Mouse (Mus musculus): ENCODE data around the gene Sorbs2. TPM values are rescaled to one million over a fixed set of nuclear protein-coding genes. Genes with fewer than 3 reads are reported as not detected.

The Sorbs2 gene
- 100 to 1,000 TPM; 476 to 536 TPM for total RNA-seq (2021)
- long read RNA-seq, experiment 1, partial matches to known transcripts, result 24 of 65 reads
- long read RNA-seq, experiment 1, other reads (novel, unspliced or antisense), result 41 of 65 reads
- long read RNA-seq, experiment 2, partial matches to known transcripts, result 16 of 59 reads
- long read RNA-seq, experiment 2, other reads (novel, unspliced or antisense), result 43 of 59 reads

DNA sequence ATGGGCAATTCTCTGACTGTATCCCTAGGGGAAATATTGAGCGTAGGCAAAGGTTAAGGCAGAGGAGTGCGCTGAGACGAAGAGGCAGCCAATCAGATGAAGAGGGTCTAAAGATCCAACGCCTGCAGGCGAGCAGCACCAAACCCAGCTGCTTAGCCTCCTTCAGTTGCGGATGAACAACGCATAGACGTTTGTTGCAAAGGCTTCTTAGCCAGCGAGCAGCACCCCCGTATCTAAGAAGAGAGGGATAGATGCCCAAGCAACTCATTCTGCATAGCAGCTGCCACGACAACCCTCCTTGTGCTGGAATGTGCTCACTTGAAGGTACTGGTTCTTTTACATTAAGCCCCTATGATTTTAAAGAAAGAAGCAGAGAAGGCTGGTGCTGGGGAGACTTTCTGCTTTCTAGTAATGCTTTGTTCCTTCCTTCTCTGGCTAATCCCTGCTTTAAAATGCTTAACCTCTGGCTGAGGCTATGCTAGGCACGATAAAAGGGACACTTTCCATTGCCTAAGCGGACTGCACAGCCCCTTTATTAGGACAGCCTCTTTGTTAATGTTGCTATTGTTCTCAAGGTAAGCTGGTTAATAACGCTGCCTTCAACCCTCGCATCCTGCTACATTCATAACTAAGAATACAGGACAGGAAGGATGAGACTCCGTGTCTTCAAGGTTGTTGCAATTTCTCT lies at the start of gene Sorbs2:
Sorbs2 (plus strand) TSS at position 155 of the 688 bp plus-strand sequence.
- DNase-seq, result no peak

DNA sequence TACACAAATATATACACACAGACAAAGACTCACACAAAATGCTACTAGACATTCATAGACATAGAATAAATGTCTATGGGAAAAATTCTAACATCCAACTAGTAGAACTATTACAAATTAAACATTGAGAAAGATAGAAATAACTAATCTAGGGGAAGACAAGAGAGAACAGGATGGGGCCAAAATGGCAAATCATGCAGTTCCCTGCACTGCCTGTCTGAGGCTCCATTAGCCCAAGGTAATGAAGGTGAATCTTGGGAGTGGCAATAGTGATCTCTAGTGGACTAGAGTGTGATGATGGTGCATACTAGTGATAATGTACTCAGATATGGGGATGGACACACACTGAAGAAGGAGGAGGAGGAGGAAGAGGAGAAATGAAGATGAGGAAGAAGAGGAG lies 49.7 kb upstream of the Sorbs2 start:
- intact Hi-C loops (cut with DNase I), result no loop called here
- DNase-seq, result no peak

More for the DNA sequence above, at the start of gene Sorbs2:
- intact Hi-C loops (cut with DNase I), result no loop called here

DNA sequence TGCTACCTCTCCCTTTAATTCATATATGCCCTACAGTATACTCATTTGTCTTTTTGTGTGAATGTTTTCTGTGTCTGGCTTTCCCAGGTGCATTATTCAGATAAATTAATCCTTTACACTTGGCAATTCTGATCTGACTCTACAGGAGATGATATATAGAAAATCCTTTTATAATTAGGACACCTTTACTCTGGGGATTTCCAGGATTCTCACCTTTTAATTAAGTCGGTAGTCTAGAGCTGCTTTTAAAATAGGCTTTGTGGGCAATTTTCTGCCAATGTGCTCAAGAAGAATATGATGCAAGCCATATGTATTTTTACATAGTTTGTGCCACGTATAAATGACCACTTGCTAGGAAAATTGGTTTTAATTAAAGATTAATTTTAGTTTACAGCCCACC lies 38.6 kb upstream of the Sorbs2 start:
- intact Hi-C loops (cut with DNase I), result no loop called here
- DNase-seq, result no peak

DNA sequence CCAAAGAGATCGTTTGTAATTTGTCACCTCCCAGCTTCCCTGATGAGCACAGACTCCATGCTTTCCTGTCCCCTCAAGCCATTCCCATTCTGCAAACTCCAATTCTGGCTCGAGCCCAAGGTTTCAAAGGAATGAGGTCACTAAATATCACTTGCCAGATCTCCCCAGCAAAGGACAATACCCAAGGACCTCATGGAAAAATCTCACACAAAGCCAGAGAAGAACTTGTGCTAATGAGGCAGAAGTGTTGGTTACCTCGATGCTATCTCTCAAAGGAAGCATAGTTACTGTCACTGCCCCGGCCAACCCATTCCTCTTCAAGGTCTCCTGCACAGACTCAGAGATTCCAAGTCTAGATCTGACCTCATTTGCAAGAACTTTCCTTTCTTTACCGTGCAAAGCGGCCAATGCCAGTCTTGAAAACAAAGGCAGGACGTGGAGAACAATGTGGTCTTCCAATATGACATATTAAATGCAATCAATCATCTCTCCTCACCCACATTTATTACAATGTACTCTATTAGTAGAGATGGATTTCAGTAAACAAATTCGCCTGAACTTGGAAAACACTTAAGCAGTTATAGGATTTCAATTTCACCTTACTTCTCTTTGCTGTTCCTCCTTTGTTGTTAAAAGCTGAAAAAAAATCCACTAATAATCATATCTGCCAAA lies 37.9 kb upstream of the Sorbs2 start:
- DNase-seq, result peak; percentile 20 to 49
- intact Hi-C loops (cut with DNase I), result no loop called here

DNA sequence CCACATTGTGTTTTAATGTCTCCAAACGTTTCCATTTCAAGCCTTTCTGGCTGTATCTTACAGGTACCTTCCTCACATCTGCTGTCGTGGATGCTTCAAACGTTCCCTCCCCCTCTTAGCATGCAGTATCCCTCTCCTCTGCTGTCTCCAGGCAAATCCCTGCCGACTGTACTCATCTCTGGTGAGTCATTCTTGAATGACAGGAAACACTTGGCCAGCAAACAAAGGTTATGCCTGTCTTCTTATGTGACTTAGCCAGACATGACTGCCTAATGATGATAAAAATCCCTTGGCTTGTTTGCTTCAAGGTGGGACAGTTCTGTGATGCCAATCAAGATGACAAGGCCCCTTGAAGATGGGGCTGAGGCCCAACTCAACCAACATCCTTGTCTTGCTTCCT lies 26.7 kb upstream of the Sorbs2 start:
- intact Hi-C loops (cut with DNase I), result no loop called here

DNA sequence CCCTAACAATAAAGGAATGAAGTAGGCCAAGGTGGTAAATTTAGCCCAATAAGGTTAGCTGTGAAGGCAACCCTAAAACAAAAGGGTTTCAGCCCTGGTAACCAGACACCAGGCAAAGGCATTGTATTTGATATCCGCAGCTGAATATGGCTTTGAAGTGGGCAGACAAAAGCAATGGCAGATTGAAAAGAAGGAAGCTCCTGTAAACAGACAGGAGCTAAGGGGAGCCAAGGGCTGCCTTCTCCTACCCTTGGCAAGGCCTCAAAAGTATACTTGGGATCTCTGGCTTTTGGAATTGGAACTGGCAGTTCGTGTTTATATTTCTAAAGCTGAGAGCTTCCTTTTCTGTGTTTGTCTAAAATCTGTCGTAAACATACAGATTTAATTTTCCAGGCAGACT lies 21.3 kb upstream of the Sorbs2 start:
- intact Hi-C loops (cut with DNase I), result no loop called here
- no peak for DNase-seq

More for the DNA sequence above, 26.7 kb upstream of the Sorbs2 start:
- DNase-seq, result no peak

DNA sequence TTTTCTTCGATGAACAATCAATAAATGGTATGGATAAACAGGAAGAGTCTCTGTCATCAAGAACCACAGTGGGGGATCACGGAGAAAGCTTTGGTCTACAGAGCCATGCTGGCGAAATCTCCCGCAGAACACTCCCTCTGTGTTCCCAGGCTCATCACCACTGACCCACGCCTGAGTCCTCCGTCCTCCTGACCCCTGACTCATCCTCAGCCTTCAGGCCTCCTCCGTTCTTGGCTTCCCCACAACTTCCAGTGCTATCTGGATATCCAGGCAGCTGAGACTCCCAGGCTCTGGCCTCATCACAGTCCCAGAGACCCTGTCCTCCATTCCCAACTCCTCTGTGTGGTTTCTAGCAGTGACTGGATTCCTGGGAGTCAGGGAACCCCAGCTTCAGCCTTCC lies 3.6 kb upstream of the Sorbs2 start:
- DNase-seq, result no peak
- intact Hi-C loops (cut with DNase I), result no loop called here

DNA sequence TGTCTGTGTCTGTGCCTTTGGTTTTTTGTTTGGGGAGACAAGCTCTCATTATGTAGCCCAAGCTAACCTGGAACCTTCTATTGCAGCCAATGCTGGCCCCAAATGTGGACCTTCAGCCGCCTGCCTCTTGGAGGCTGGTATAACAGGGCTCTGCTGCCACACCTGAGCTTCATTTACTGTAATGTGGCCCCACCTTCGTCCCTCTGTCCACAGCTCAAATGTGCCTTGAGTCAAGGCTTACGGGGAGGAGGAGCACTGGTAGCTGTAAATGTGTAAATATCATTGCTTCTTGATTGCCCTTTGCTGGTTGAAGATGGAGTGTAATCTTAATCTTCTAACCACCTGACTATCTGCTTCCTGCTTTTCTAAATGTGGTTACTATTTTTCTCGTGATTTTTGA lies 1.2 kb upstream of the Sorbs2 start:
- intact Hi-C loops (cut with DNase I), result no loop called here
- no peak for DNase-seq

DNA sequence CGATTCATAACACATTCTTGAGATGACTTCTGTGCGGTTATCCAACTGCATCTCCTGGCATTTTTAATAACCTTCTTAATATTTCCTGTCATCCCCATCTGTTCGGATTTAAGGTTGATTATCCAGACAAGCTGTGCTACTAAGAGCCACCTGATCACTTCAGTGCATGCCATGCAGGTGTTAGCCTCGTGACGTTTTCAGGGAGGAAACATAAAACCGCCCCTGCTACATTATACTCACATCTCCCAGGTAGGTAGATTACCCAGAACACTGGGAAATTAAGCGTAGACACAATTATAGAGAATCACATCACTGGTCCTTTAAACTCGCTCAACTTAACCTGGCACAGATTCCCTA lies 333 bp upstream of the Sorbs2 start:
- intact Hi-C loops (cut with DNase I), result no loop called here
- DNase-seq, result no peak

DNA sequence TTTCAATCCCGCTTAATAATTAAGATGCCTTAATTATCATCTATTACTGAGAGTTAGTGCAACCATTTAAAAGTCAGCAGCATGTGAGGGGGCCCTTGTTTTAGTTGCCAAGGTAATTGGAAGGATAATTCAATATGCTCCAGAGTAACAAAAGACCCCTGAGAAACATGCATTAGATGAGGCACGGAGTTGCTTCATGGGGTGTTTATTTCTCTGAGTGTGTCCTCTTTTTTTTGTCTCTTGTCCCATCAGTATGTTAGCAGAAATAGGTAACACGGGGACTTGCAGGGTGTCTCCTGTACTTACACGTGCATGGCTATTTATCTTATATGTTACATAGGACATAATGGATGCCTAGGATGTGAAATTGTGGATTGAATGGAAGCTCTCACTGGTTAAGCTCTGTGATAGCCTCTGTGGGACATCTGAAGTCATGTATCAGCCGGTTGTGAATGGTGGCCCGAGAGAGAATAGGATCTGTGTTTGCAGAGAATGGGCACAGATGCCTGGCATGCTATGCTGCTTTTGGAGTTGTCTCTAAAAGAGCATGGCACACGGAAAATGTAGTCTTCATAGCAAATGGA lies 1.0 kb downstream of the Sorbs2 start:
- no peak for DNase-seq
- intact Hi-C loops (cut with DNase I), result no loop called here

DNA sequence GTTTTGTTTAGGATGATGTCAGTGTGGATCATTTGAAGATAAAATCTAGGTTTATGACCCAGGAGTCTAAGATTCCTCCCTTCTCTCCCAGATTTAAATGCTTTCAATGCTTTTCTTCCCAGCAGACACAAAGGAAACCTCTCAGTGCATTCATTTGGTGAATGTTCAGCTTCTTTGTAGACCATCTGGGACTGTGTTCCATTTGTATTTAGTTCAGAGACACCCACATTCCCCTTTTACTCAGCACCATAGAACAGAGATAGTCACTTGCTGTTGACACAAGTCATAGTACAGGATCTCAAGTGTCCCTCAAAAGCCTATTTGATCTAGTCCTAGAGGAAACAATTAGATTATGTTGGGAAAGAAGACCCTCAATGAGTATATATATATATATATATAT lies 4.8 kb downstream of the Sorbs2 start:
- intact Hi-C loops (cut with DNase I), result no loop called here
- DNase-seq, result no peak

DNA sequence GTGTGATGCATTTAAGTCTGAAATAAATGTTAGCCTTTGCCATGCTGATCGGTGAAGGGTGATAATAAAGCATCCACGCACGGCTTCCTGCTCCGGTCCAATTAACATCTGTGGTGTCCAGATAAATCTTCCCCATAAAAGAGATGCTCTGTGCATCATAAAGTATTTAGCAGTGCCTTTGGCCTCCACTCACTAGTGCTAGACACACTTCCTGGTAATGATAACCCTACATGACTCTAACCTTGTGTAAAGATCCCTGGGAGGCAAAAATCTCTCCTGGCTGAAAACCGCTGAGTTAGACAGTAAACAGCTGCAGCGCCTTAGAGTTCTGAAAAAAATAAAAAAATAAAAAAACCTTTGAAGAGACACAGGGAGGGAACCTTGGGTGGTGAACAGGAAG lies 14.0 kb downstream of the Sorbs2 start:
- DNase-seq, result peak in 1 of 2 experiments; percentile 1
- intact Hi-C loops (cut with DNase I), result no loop called here

DNA sequence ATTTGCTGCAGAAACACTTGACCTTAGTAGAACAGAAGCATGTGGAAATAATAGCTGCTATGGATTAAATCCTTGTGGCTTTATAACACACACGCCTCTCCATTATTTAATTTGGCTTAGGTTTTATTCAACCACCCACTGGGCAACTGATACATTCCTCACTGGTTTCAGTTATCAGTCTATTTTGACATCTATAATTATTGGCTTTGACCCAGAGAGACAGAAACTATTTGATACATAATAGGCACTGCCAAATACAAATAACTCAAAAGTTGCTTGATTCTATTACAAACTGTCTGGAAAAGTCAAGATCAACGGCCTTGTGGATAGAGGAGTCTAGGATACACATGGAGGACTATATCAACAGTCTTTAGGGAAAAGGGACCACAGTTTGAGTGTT lies 20.1 kb downstream of the Sorbs2 start:
- no peak for DNase-seq
- intact Hi-C loops (cut with DNase I), result no loop called here

DNA sequence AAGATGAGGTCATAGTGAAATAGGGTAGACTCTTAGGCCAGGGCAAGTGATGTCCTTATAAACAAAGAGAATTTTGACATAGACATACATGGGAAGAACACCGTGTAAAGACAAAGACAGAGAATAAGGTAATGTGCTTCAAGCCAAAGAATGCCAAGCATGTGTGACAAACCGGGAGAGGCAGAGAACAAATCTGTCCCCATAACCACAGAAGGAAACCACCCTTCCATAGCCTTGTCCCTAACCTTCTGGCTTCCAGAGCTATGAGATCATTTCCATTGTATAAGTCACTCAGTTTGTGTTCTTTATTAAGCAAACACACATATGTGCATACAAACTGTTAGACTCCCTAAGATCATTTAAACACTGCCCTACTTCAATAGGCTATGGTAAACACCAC lies 21.3 kb downstream of the Sorbs2 start:
- intact Hi-C loops (cut with DNase I), result no loop called here
- no peak for DNase-seq

DNA sequence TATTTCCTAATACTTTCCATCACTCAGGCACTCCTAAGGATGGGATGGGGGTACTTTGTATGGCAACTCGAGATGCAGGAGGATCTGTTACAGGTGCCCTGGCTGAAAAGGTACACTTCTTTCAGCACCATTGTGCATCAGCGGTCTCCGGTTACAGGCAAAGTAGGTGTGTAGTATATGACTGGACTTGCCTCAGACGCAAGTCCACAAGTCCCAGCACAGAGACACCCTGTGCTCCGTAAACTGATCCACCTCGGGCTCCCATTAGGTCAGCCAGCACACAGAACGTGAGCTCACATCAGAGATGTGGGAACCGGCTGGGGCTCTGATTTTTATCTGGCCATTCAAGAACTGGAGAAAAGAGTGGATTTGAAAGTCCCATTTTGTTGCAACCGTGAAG lies 29.0 kb downstream of the Sorbs2 start:
- no peak for DNase-seq
- intact Hi-C loops (cut with DNase I), result no loop called here

DNA sequence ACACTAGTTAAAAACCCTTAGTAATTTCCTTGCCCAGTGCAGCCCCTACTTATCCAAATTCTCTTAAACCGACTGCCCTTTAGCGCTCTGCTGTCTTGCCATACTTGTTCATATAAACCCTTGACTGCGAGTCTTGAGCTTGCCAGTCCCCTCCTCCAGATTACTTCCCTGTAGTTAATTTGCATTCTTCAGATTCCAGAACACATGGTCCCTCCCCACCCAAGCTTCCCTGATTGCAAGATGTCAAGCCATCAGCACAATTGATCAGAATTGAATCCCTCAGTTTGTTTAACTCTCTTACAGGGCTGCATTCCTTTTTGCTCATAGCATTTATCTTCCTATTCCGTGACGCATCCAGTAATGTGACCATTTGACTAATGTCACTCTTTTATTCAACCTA lies 32.9 kb downstream of the Sorbs2 start:
- DNase-seq, result no peak
- intact Hi-C loops (cut with DNase I), result no loop called here

DNA sequence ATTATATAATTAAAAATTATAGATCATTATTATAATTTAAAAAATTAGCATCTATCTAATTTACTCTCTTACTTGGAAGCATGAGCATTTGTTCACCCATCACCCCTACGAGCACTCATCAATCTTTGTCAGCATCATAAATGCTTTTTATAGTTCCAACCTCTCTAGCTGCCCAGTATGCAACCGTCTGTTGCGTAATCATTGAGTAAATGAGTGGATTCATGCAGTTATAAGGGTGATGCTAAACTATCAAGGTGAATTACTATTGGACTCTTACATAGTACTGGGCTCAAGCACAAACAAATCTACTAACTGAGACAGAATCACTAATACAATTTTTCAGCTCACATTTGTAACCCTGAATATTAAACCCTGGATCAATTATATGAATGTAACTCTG lies 44.6 kb downstream of the Sorbs2 start:
- no peak for DNase-seq
- intact Hi-C loops (cut with DNase I), result no loop called here

DNA sequence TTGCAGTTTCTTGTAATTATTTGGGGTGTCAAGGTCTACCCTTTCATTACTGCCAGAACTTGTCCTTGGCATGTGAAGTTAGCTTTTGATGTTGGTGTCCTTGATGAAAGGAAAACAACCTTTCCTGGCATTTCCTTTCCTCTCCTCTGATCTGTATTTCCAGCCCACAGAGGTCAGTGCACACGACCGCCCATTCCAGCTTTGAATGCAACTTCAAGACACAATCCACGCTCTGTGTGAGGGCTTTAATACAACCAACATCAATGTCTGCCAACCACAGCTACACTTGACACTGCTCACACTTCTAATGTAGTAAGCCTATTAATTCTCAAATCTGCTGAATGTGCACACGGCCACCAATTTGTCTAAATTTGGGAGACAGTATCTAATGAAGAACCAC lies 47.0 kb downstream of the Sorbs2 start:
- intact Hi-C loops (cut with DNase I), result no loop called here
- no peak for DNase-seq

DNA sequence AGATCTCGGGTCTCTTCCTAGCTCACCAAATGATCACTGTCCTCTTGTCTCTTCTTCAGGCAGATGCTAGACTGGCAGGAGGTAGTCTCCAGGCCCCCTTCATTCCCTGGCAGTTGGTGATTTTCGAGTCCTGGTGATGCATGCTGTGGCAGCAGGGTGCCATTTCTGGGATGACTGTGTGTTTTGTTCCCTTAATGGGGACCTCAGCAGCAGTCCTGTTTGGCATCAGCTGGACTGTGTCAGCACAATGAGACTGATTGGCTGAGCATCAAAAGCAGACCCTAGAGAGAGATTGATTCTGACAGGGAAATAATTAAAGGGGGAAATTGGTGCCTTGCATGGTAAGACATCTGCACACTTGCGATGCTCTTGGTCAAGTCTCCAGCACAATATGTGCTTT lies 50.3 kb downstream of the Sorbs2 start:
- no peak for DNase-seq
- intact Hi-C loops (cut with DNase I), result no loop called here

DNA sequence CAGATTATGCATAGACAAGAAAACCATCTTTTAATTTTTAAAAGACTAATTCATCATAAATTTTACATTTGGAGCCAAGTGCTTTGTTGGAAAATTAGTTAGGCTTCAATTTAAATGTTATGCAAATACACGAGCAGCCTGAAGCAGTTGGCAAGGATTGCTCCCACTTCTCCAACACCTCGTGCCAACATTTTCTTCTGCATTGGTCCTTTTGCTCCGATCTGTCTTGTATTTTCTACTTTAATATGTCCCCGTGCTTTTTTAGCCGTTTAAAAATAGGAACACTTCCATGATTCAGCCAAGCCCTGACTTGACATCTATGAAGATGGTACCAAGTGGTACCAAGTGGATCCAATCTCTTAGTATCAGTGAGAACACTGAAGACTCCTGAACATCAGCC lies 50.8 kb downstream of the Sorbs2 start:
- intact Hi-C loops (cut with DNase I), result no loop called here
- DNase-seq, result no peak

DNA sequence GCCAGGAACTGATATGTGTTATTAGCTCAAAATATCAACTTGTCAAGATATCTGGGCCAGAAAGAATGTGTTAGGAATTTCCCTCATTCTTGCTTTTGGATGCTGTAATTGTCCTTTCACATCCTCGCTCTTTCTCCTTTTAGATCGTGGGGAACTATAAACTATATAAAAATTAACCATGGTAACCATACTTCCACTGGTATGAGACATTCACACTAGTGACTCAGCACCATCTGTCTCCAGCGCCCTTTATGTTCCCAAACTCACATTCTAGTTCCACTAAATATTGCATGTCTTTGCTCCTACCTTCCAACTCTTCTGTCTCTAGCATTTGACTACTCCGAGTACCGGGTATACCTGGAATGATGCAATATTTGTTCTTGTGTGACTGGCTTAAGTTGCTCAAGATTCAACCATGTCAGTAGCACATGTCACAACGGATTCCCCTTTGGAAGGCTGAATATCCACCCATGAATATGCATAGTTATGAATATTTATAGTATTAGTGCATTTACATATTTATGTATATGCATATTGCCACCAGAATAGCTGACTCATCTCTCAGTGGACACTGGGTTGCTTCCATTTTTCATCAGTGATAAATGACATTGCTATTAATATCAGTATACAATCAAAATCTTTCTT lies 51.7 kb downstream of the Sorbs2 start:
- no peak for DNase-seq
- intact Hi-C loops (cut with DNase I), result no loop called here
